Mouse (Mus musculus): ENCODE results near the gene Fggy. TPM values are rescaled to one million over a fixed set of nuclear protein-coding genes. Genes with fewer than 3 reads are reported as not detected.

The Fggy gene
- polyA plus RNA-seq, 1 experiment from 2014 or later = 15.0 TPM

GRCm38 (mm10) chr4:95670559-95670958 lies 113.3 kb downstream of the Fggy start:
- Histone ChIP-seq H3K4me3 (replicated peaks) (no peak overlapping the region), H3K27ac (no peak overlapping the region), H3K36me3 (no peaks in the 10 kb centered on the region), H3K4me1 (replicated peaks) (no peaks in the 10 kb centered on the region), H3K9me3 (no peaks in the 10 kb centered on the region), H3K4me2 (replicated peaks) (no peak overlapping the region), H3K27me3 (replicated peaks) (no peaks in the 10 kb centered on the region), H3K9ac (no peak overlapping the region)
- WGBS = 80% methylated on average over 3 of the region's 3 CpGs
- no peak for ATAC-seq

- H3K36me3 ChIP-seq = no peaks in the 10 kb centered on the region
- no peak overlapping the region for H3K4me2 ChIP-seq (replicated peaks)
- ATAC-seq = no peak
- H3K27ac ChIP-seq = no peak overlapping the region
- no peak overlapping the region for H3K9ac ChIP-seq
- no peaks in the 10 kb centered on the region for H3K9me3 ChIP-seq
- no peak overlapping the region for H3K4me3 ChIP-seq (replicated peaks)
- H3K27me3 ChIP-seq (replicated peaks) = no peaks in the 10 kb centered on the region
- WGBS = 88% methylated on average over 1 of the region's 1 CpGs
- H3K4me1 ChIP-seq (replicated peaks) = no peaks in the 10 kb centered on the region
Observed at GRCm38 (mm10) chr4:95672039-95672438, 114.7 kb downstream of the Fggy start.

- WGBS = 88% methylated on average over 2 of the region's 2 CpGs
- H3K9me3 ChIP-seq = no peaks in the 10 kb centered on the region
- no peak overlapping the region for H3K4me2 ChIP-seq (replicated peaks)
- no peak overlapping the region for H3K9ac ChIP-seq
- H3K4me3 ChIP-seq (replicated peaks) = no peak overlapping the region
- no peak overlapping the region for H3K27ac ChIP-seq
- H3K36me3 ChIP-seq = no peaks in the 10 kb centered on the region
- no peak for ATAC-seq
- no peaks in the 10 kb centered on the region for H3K27me3 ChIP-seq (replicated peaks)
- no peaks in the 10 kb centered on the region for H3K4me1 ChIP-seq (replicated peaks)
Observed at GRCm38 (mm10) chr4:95676390-95676789, 119.1 kb downstream of the Fggy start.

GRCm38 (mm10) chr4:95680756-95681449 lies 123.6 kb downstream of the Fggy start:
- no peak for ATAC-seq
- WGBS = 71% methylated on average over 5 of the region's 5 CpGs
- Histone ChIP-seq H3K4me3 (replicated peaks) (no peak overlapping the region), H3K27ac (no peak overlapping the region), H3K36me3 (no peaks in the 10 kb centered on the region), H3K4me2 (replicated peaks) (no peak overlapping the region), H3K9me3 (no peaks in the 10 kb centered on the region), H3K27me3 (replicated peaks) (no peaks in the 10 kb centered on the region), H3K9ac (no peak overlapping the region), H3K4me1 (replicated peaks) (no peaks in the 10 kb centered on the region)

DNA sequence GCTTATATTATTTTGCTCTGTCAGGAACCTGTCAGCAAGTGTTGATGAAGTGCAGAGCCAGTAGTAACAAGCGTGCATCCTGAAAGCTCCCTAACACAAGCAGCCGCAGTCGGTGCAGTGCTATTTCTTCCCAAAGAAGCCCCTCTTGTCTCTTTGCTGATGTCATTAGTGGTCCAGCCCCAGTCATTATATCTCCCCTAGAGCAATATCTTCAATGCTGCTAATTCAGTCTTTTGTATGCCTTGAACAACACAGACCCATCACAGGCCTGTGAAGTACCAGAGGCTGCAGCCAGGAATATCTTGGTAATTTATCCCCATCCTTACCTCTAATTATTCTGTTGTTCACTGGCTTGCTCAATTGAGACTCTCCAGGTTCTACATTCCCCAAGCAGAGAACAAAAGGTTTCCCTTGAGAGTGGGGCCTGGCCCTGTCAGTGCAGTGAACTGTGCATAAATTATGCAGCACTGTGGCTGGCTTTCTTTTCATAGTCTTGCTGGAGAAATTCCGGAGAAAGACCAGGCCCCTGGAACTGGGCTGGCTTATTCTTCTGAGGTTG lies 127.3 kb downstream of the Fggy start:
- 35% methylated on average over 4 of the region's 4 CpGs for WGBS
- Histone ChIP-seq H3K36me3 (no peaks in the 10 kb centered on the region), H3K9ac (no peak overlapping the region), H3K9me3 (no peaks in the 10 kb centered on the region), H3K27me3 (replicated peaks) (no peaks in the 10 kb centered on the region), H3K27ac (0 out of 2 replicates have a peak overlapping the region, but pooled peaks have one; percentile 37), H3K4me3 (replicated peaks) (no peak overlapping the region), H3K4me2 (replicated peaks) (no peak overlapping the region), H3K4me1 (replicated peaks) (no peaks in the 10 kb centered on the region)
- ATAC-seq = peak; percentile 90

- Histone ChIP-seq H3K27me3 (replicated peaks) (no peaks in the 10 kb centered on the region), H3K4me1 (replicated peaks) (no peaks in the 10 kb centered on the region), H3K4me2 (replicated peaks) (no peak overlapping the region), H3K4me3 (replicated peaks) (no peak overlapping the region), H3K36me3 (no peaks in the 10 kb centered on the region), H3K27ac (no peak overlapping the region), H3K9ac (no peak overlapping the region), H3K9me3 (no peaks in the 10 kb centered on the region)
- 58% methylated on average over 2 of the region's 2 CpGs for WGBS
- no peak for ATAC-seq
Observed at GRCm38 (mm10) chr4:95686775-95687174, 129.5 kb downstream of the Fggy start.

DNA sequence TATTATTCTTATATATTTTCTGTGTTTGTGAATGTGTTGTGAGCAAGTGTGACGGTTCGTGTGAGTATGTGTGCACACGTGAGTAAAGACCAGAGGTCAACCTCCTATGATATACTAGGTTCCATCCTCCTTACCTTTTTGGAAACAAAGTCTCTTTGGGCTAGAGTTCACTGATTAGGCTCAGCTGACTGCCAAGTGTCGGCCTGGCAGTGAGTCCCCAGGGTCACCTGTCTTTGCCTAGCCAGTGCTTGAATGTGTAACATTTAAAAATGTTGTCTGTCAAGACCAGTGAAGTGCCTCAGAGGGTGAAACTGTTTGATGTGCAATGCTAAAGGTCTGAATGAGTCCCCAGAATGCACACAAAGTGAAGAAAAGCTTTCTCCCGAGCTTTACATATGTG lies 130.0 kb downstream of the Fggy start:
- no peaks in the 10 kb centered on the region for H3K27me3 ChIP-seq (replicated peaks)
- ATAC-seq = no peak
- H3K36me3 ChIP-seq = no peaks in the 10 kb centered on the region
- no peak overlapping the region for H3K27ac ChIP-seq
- H3K4me1 ChIP-seq (replicated peaks) = no peaks in the 10 kb centered on the region
- 89% methylated on average over 5 of the region's 5 CpGs for WGBS
- H3K9me3 ChIP-seq = no peaks in the 10 kb centered on the region
- no peak overlapping the region for H3K4me2 ChIP-seq (replicated peaks)
- H3K9ac ChIP-seq = no peak overlapping the region
- no peak overlapping the region for H3K4me3 ChIP-seq (replicated peaks)

- no peak overlapping the region for H3K9ac ChIP-seq
- no peak overlapping the region for H3K4me2 ChIP-seq (replicated peaks)
- no peaks in the 10 kb centered on the region for H3K4me1 ChIP-seq (replicated peaks)
- 89% methylated on average over 4 of the region's 4 CpGs for WGBS
- H3K36me3 ChIP-seq = no peaks in the 10 kb centered on the region
- H3K4me3 ChIP-seq (replicated peaks) = no peak overlapping the region
- no peak for ATAC-seq
- H3K27ac ChIP-seq = no peak overlapping the region
- H3K9me3 ChIP-seq = no peaks in the 10 kb centered on the region
- H3K27me3 ChIP-seq (replicated peaks) = no peaks in the 10 kb centered on the region
Observed at GRCm38 (mm10) chr4:95688159-95688558, 130.9 kb downstream of the Fggy start.

- Histone ChIP-seq H3K4me2 (replicated peaks) (no peak overlapping the region), H3K4me1 (replicated peaks) (no peaks in the 10 kb centered on the region), H3K9ac (no peak overlapping the region), H3K27me3 (replicated peaks) (no peaks in the 10 kb centered on the region), H3K27ac (no peak overlapping the region), H3K36me3 (no peaks in the 10 kb centered on the region), H3K9me3 (no peaks in the 10 kb centered on the region), H3K4me3 (replicated peaks) (no peak overlapping the region)
- 60% methylated on average over 2 of the region's 2 CpGs for WGBS
- no peak for ATAC-seq
Observed at GRCm38 (mm10) chr4:95700366-95700765, 143.1 kb downstream of the Fggy start.

DNA sequence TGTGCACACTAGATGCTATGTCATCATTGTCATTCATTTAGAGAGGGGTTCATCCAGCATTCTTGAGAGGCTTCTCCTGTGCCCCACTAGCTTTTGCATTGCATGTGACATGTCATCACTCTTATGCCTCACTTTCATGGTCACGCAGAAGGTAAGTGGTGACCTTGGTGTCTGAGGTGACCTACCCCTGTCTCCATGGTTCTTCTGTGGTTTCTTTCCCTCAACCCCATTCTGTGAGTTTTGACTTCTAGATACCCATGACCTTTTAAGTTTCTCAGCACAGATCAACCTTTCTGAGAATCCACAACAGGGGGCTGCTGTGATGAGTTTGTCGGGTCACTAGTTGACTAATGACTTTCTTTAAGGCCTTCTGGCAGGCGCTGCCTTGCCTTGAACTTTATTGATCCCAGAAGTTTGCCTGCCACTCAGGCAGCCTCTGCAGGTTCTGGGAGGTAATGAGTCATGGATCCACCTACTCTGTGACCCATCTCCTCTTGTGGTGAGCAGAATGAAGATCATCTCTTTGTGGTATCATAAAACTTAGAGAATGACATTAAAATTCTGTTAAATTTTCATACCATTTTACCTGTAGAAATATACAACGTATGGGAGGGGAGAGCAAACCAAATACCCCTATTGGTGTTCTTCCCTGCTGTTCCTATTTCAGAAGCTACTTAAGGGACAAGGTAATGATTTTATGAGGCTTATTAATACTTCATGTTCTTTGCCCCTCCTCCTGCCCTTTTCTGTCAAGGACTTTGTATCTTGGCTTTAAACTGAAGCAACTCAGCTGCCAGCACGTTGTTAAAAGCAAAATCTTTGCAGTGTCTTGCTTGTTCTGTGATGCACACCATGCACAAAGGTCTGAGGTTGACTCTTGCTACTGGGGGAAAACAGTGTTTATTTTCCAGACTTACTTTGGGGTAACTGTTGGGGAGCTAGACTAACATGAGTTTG lies 150.9 kb downstream of the Fggy start:
- peak; percentile 66 for ATAC-seq
- H3K4me2 ChIP-seq (replicated peaks) = no peak overlapping the region
- H3K27me3 ChIP-seq (replicated peaks) = no peaks in the 10 kb centered on the region
- no peaks in the 10 kb centered on the region for H3K9me3 ChIP-seq
- H3K9ac ChIP-seq = no peak overlapping the region
- no peaks in the 10 kb centered on the region for H3K36me3 ChIP-seq
- H3K4me3 ChIP-seq (replicated peaks) = no peak overlapping the region
- WGBS = 64% methylated on average over 5 of the region's 5 CpGs
- no peaks in the 10 kb centered on the region for H3K4me1 ChIP-seq (replicated peaks)
- H3K27ac ChIP-seq = no peak overlapping the region

DNA sequence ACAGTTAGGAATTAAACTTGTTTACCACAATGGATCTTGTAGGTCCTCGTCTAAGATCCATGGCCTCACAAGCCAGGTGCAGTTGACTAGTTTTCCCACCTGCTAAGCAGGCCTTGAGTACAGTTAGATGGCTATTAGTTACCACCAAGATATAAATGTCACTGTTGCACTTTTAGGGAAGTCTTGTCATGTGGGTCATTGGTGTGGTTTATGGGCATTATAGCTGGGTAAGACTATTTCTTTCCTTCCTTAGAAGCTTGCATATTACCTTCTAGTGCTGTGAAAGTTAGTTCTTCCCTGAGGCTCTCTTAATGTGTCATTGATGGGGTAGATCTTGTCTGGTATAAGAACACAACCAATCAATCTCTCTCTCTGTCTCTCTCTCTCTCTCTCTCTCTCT lies 152.4 kb downstream of the Fggy start:
- 76% methylated on average over 1 of the region's 1 CpGs for WGBS
- ATAC-seq = no peak

GRCm38 (mm10) chr4:95712802-95713201 lies 155.5 kb downstream of the Fggy start:
- no peak for ATAC-seq
- Histone ChIP-seq H3K27me3 (replicated peaks) (no peaks in the 10 kb centered on the region), H3K4me2 (replicated peaks) (no peak overlapping the region), H3K36me3 (no peaks in the 10 kb centered on the region), H3K4me3 (replicated peaks) (no peak overlapping the region), H3K27ac (no peak overlapping the region), H3K9ac (no peak overlapping the region), H3K4me1 (replicated peaks) (no peaks in the 10 kb centered on the region), H3K9me3 (no peaks in the 10 kb centered on the region)
- WGBS = 91% methylated on average over 1 of the region's 1 CpGs

More for the DNA sequence above, 152.4 kb downstream of the Fggy start:
- Histone ChIP-seq H3K27me3 (replicated peaks) (no peaks in the 10 kb centered on the region), H3K36me3 (no peaks in the 10 kb centered on the region), H3K4me2 (replicated peaks) (no peak overlapping the region), H3K4me1 (replicated peaks) (no peaks in the 10 kb centered on the region), H3K27ac (no peak overlapping the region), H3K9me3 (no peaks in the 10 kb centered on the region), H3K9ac (no peak overlapping the region), H3K4me3 (replicated peaks) (no peak overlapping the region)

Data from intestine, embryonic 15.5 days (tissue).